Mouse (Mus musculus): ENCODE data around the gene Ttc24. TPM values are rescaled to one million over a fixed set of nuclear protein-coding genes. Genes with fewer than 3 reads are reported as not detected.

The Ttc24 gene
- total and polyA plus RNA-seq, 3 experiments = not detected

GRCm38 (mm10) chr3:88106126-88106525 is 28.0 kb upstream of the Ttc24 start:
- no peaks in the 10 kb centered on the region for H3K4me1 ChIP-seq (ENCODE audit: control insufficient read depth in 1 of 2, insufficient read depth in 2 of 2)
- TF ChIP-seq SMC3 (IDR thresholded peaks at IDR 0.05; ENCODE audit: low read depth, low read length) (no peak), EP300 (IDR thresholded peaks at IDR 0.05; ENCODE audit: low read length) (no peak), BHLHE40 (IDR thresholded peaks at IDR 0.05; ENCODE audit: low read depth, low read length) (no peak), PAX5 (IDR thresholded peaks at IDR 0.05; ENCODE audit: low read length) (no peak), USF1 (IDR thresholded peaks at IDR 0.05; ENCODE audit: low read depth, low read length) (no peak), IRF4 (IDR thresholded peaks at IDR 0.05; ENCODE audit: low read depth, low read length) (no peak), RAD21 (IDR thresholded peaks at IDR 0.05; ENCODE audit: low read depth, low read length) (no peak), MAX (IDR thresholded peaks at IDR 0.05; ENCODE audit: low read length) (no peak), CHD2 (IDR thresholded peaks at IDR 0.05; ENCODE audit: low read length) (no peak), POLR2AphosphoS2 (IDR thresholded peaks at IDR 0.05; ENCODE audit: low read depth, low read length) (no peak), JUN (IDR thresholded peaks at IDR 0.05; ENCODE audit: insufficient read depth, low read depth, low read length) (no peak), KAT2A (IDR thresholded peaks at IDR 0.05; ENCODE audit: insufficient replicate concordance, low read length) (no peak), HCFC1 (IDR thresholded peaks at IDR 0.05; ENCODE audit: low read depth, low read length) (no peak), MEF2A (IDR thresholded peaks at IDR 0.05; ENCODE audit: borderline replicate concordance, low read depth, low read length) (no peak), CTCF (conservative IDR thresholded peaks at IDR 0.05 in 1 of 2, IDR thresholded peaks at IDR 0.05 in 1 of 2; ENCODE audit: low read depth in 2 of 2, low read length in 2 of 2) (no peak), MAZ (IDR thresholded peaks at IDR 0.05; ENCODE audit: low read depth, low read length) (no peak), ETS1 (conservative IDR thresholded peaks at IDR 0.05; ENCODE audit: low read depth, low read length) (no peak), ZC3H11A (IDR thresholded peaks at IDR 0.05; ENCODE audit: low read depth, low read length) (no peak)
- H3K27ac ChIP-seq (ENCODE audit: insufficient read depth, low read depth) = no peak overlapping the region
- H3K27me3 ChIP-seq (replicated peaks) = no peaks in the 10 kb centered on the region
- H3K79me2 ChIP-seq (replicated peaks; ENCODE audit: control insufficient read depth, extremely low read depth, insufficient read depth, poor library complexity, severe bottlenecking) = no peaks in the 10 kb centered on the region
- dilution Hi-C loops (cut with MboI; ENCODE audit: extremely low pct_ligation_motif_present, extremely low pct_unique_long_range_greater_than_20kb, low sequenced_read_pairs) (no loop called here), in situ Hi-C loops (cut with MboI; ENCODE audit: low pct_ligation_motif_present, low pct_unique_long_range_greater_than_20kb, low sequenced_read_pairs) (no loop called here)
- peaks cover 59 to 98% of the 10 kb centered on the region in 2 experiments for H3K36me3 ChIP-seq (replicated peaks in 1 of 2; ENCODE audit: control insufficient read depth in 1 of 2, insufficient read depth in 1 of 2, low read length in 1 of 2)
- H3K4me2 ChIP-seq (ENCODE audit: insufficient read depth, low read depth, poor library complexity, severe bottlenecking) = no peak overlapping the region
- no peak overlapping the region for H3K4me3 ChIP-seq (replicated peaks in 1 of 3; ENCODE audit: low read depth in 2 of 3, low read length in 2 of 3, poor library complexity in 1 of 3)
- no peak overlapping the region for H3K9ac ChIP-seq (ENCODE audit: insufficient read depth, low read depth)
- no peaks in the 10 kb centered on the region for H3K9me3 ChIP-seq (replicated peaks; ENCODE audit: low read length)
- no peak for DNase-seq (ENCODE audit: extremely low read depth)

GRCm38 (mm10) chr3:88102611-88103010 is 24.5 kb upstream of the Ttc24 start:
- H3K79me2 ChIP-seq (replicated peaks; ENCODE audit: control insufficient read depth, extremely low read depth, insufficient read depth, poor library complexity, severe bottlenecking) = no peaks in the 10 kb centered on the region
- H3K27ac ChIP-seq (ENCODE audit: insufficient read depth, low read depth) = no peak overlapping the region
- no peak overlapping the region for H3K9ac ChIP-seq (ENCODE audit: insufficient read depth, low read depth)
- H3K4me1 ChIP-seq (ENCODE audit: control insufficient read depth in 1 of 2, insufficient read depth in 2 of 2) = peaks cover 0 to 4% of the 10 kb centered on the region in 2 experiments; a peak in 1 of 4 replicates
- TF ChIP-seq POLR2AphosphoS2 (IDR thresholded peaks at IDR 0.05; ENCODE audit: low read depth, low read length) (no peak), ETS1 (conservative IDR thresholded peaks at IDR 0.05; ENCODE audit: low read depth, low read length) (no peak), ZKSCAN1 (IDR thresholded peaks at IDR 0.05; ENCODE audit: borderline replicate concordance, low read depth, low read length) (no peak), ZC3H11A (IDR thresholded peaks at IDR 0.05; ENCODE audit: low read depth, low read length) (no peak), MEF2A (IDR thresholded peaks at IDR 0.05; ENCODE audit: borderline replicate concordance, low read depth, low read length) (no peak), CTCF (conservative IDR thresholded peaks at IDR 0.05 in 1 of 2, IDR thresholded peaks at IDR 0.05 in 1 of 2; ENCODE audit: low read depth in 2 of 2, low read length in 2 of 2) (no peak), MAFK (IDR thresholded peaks at IDR 0.05; ENCODE audit: insufficient replicate concordance, low read length) (no peak), ELF1 (IDR thresholded peaks at IDR 0.05; ENCODE audit: low read depth, low read length) (no peak), MAZ (IDR thresholded peaks at IDR 0.05; ENCODE audit: low read depth, low read length) (no peak)
- no peaks in the 10 kb centered on the region for H3K27me3 ChIP-seq (replicated peaks)
- H3K4me3 ChIP-seq (replicated peaks in 1 of 3; ENCODE audit: low read depth in 2 of 3, low read length in 2 of 3, poor library complexity in 1 of 3) = no peak overlapping the region
- H3K36me3 ChIP-seq (replicated peaks in 1 of 2; ENCODE audit: control insufficient read depth in 1 of 2, insufficient read depth in 1 of 2, low read length in 1 of 2) = peaks cover 62 to 94% of the 10 kb centered on the region in 2 experiments
- no peak for DNase-seq (ENCODE audit: extremely low read depth)
- dilution Hi-C loops (cut with MboI; ENCODE audit: extremely low pct_ligation_motif_present, extremely low pct_unique_long_range_greater_than_20kb, low sequenced_read_pairs) (no loop called here), in situ Hi-C loops (cut with MboI; ENCODE audit: low pct_ligation_motif_present, low pct_unique_long_range_greater_than_20kb, low sequenced_read_pairs) (no loop called here)
- no peak overlapping the region for H3K4me2 ChIP-seq (ENCODE audit: insufficient read depth, low read depth, poor library complexity, severe bottlenecking)
- H3K9me3 ChIP-seq (replicated peaks; ENCODE audit: low read length) = no peaks in the 10 kb centered on the region

Data from CH12.LX (cell line).